Mouse (Mus musculus): ENCODE data around the gene 2900011O08Rik.

DNA sequence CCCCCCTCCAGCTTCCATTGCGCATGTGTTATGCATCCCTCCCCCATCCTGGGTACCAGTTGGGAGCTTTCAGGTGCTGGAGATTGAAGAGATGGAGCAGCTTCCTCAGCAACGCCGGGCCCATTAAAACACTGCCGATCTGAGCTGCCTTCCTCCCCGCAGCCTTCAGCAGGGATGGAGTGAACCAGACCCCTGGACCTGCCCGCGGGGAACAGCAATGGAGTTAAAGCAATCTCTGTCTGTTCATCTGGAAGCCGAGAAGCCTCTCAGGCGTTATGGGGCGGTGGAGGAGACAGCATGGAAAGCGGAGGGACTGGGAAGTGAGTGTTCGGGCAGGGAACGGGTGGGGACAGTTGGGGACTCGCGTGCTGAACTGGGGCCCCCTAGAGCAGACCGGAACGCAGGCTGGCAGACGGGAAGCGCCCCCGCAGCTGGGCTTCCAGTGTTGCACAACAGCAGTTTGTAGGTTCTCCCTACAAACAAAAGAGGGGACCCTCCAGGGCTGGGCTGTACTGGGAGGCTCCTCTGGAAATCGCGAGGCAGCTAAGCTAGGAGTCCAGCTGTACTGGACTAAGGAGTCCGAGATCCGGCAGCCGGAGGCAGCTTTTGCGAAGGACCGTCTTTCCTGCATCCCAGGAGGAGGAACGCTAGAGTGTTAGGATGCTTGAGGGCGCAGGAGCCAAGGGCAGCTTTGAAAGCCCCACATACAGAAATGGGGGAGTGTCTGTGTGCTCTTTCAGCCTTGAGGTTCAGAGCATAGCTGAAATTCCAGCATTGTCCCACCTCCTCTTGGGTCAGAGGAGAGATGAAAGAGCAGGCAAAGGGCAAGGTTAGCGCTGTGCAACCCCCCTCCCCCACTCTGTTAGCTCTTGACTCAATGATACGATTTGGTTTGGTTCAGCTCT is at the start of gene 2900011O08Rik, which contains the start of gene Ifitm7:
- TF ChIP-seq CTCF (IDR thresholded peaks at IDR 0.05; ENCODE audit: extremely low read depth, insufficient read depth, low read length) (no peak), POLR2A (IDR thresholded peaks at IDR 0.05; ENCODE audit: extremely low read depth, insufficient read depth, low read length) (peak; percentile 77; the same call in 1 of the 2 replicates)
